Comparison of ENCODE assay signal across 21 mouse cellular contexts in the genomic region with DNA sequence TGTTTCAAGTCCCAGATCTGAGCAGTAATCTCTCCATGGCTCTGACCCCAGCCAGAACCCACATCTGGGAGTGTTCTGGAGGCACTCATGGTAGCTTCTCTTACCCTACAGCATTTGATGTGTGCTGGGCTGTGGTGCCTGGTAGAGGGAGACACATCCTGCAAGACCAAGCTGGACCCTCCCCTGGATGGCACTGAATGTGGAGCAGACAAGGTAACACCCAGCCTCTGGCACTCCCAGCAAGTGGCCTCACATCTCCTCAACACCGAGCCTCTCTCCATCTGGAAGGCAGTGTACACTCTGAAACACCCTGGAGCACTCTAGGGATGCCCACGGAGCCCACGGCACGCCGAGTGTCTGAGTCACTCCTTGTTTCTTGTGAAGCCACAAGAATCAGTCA.
DNase-seq lines count a peak whose midpoint lies in the region; ATAC-seq and TF ChIP-seq lines count a peak whose summit lies in the region.
"Had no signal": no experiment of that assay in that cellular context is flagged by ENCODE, and none has a peak within 500 bp of the region (broad histone marks: within the 10 kb centered on the region; RNA-seq: fewer than 3 reads in every experiment).

No protein-coding gene starts in this region.

- H3K9me3 ChIP-seq in embryonic facial prominence, embryonic 13.5 days: no peaks in the 10 kb centered on the region
- no peaks in the 10 kb centered on the region for H3K9me3 ChIP-seq in limb, embryonic 10.5 days (replicated peaks)
- no peaks in the 10 kb centered on the region for H3K9me3 ChIP-seq in hindbrain, postnatal 0 days (ENCODE audit: low read length)
- H3K9me3 ChIP-seq: forebrain, embryonic 13.5 days; hindbrain, embryonic 12.5 days; intestine, embryonic 15.5 days had no signal

- H3K4me2 ChIP-seq in embryonic facial prominence, embryonic 13.5 days: no peak overlapping the region
- H3K4me2 ChIP-seq in hindbrain, postnatal 0 days (ENCODE audit: low read depth, low read length): no peak overlapping the region
- H3K4me2 ChIP-seq: forebrain, embryonic 13.5 days; heart, embryonic 11.5 days; hindbrain, embryonic 12.5 days; intestine, embryonic 15.5 days had no signal

- H3K27ac ChIP-seq in embryonic facial prominence, embryonic 13.5 days: peak overlapping the region; percentile 86
- H3K27ac ChIP-seq in limb, embryonic 10.5 days: peak overlapping the region; percentile 78
- no peak overlapping the region for H3K27ac ChIP-seq in hindbrain, postnatal 0 days
- H3K27ac ChIP-seq: forebrain, embryonic 13.5 days; gastrocnemius, adult 2 months; hindbrain, embryonic 12.5 days; intestine, embryonic 15.5 days had no signal

- peak; percentile 71 for DNase-seq in heart, adult 11 months
- DNase-seq in heart, postnatal 36 days: no peak
- DNase-seq in 3134 (ENCODE audit: extremely low read depth, insufficient read length, low spot score): peak; percentile 32
- no peak for DNase-seq in limb, embryonic 10.5 days (ENCODE audit: low spot score)
- no peak for DNase-seq in cerebellum, postnatal 10 days
- DNase-seq in hindbrain, postnatal 0 days (ENCODE audit: low spot score): no peak
- DNase-seq: adrenal gland, postnatal 10 days; cerebellum, adult 11 months; cerebellum, adult 8-10 months; cerebellum, postnatal 25 days; forebrain, postnatal 0 days; gastrocnemius, adult 2 months; gastrocnemius, postnatal 25 days; kidney, adult 2 months had no signal

- WGBS in embryonic facial prominence, embryonic 13.5 days: 83% methylated on average over 5 of the region's 5 CpGs
- WGBS in limb, embryonic 10.5 days: 92% methylated on average over 5 of the region's 5 CpGs
- WGBS in hindbrain, postnatal 0 days: 93% methylated on average over 5 of the region's 5 CpGs

- no peak for TF ChIP-seq CTCF in hindbrain, postnatal 0 days (IDR thresholded peaks at IDR 0.05; ENCODE audit: low read depth)

- peaks cover 5% of the 10 kb centered on the region; the same call in 1 of the 2 replicates for H3K36me3 ChIP-seq in embryonic facial prominence, embryonic 13.5 days
- H3K36me3 ChIP-seq in limb, embryonic 10.5 days: no peaks in the 10 kb centered on the region
- H3K36me3 ChIP-seq in hindbrain, postnatal 0 days (ENCODE audit: insufficient read depth, low read length): no peaks in the 10 kb centered on the region
- H3K36me3 ChIP-seq: hindbrain, embryonic 12.5 days; intestine, embryonic 15.5 days had no signal

- H3K4me3 ChIP-seq in embryonic facial prominence, embryonic 13.5 days: no peak overlapping the region
- no peak overlapping the region for H3K4me3 ChIP-seq in limb, embryonic 10.5 days
- H3K4me3 ChIP-seq in hindbrain, postnatal 0 days (ENCODE audit: low read length): no peak overlapping the region
- H3K4me3 ChIP-seq: forebrain, embryonic 13.5 days; gastrocnemius, adult 2 months; hindbrain, embryonic 12.5 days; intestine, embryonic 15.5 days had no signal

- ATAC-seq in embryonic facial prominence, embryonic 13.5 days (ENCODE audit: insufficient number of reproducible peaks, insufficient read depth, low FRiP score, low TSS enrichment, low read depth): no peak
- no peak for ATAC-seq in megakaryocyte-erythroid progenitor cell, adult 5-6 weeks (replicated peaks; ENCODE audit: low FRiP score, low TSS enrichment, poor library complexity, severe bottlenecking)
- ATAC-seq in hindbrain, postnatal 0 days: no peak
- ATAC-seq: forebrain, embryonic 13.5 days; forebrain, postnatal 0 days; hindbrain, embryonic 16.5 days; intestine, embryonic 15.5 days had no signal

- H3K27me3 ChIP-seq in embryonic facial prominence, embryonic 13.5 days: no peaks in the 10 kb centered on the region
- no peaks in the 10 kb centered on the region for H3K27me3 ChIP-seq in limb, embryonic 10.5 days (ENCODE audit: low read depth, poor library complexity, severe bottlenecking)
- H3K27me3 ChIP-seq in hindbrain, postnatal 0 days (ENCODE audit: insufficient read depth, low read length): no peaks in the 10 kb centered on the region
- H3K27me3 ChIP-seq: forebrain, embryonic 13.5 days; hindbrain, embryonic 12.5 days; intestine, embryonic 15.5 days had no signal

- H3K9ac ChIP-seq in embryonic facial prominence, embryonic 13.5 days: no peak overlapping the region
- no peak overlapping the region for H3K9ac ChIP-seq in hindbrain, postnatal 0 days (replicated peaks; ENCODE audit: low read length)
- H3K9ac ChIP-seq: forebrain, embryonic 13.5 days; forebrain, postnatal 0 days; hindbrain, embryonic 12.5 days; intestine, embryonic 15.5 days had no signal

- H3K4me1 ChIP-seq in embryonic facial prominence, embryonic 13.5 days: peaks cover 21% of the 10 kb centered on the region
- H3K4me1 ChIP-seq in limb, embryonic 10.5 days: peaks cover 36% of the 10 kb centered on the region
- H3K4me1 ChIP-seq in hindbrain, postnatal 0 days (ENCODE audit: insufficient read depth, low read length): no peaks in the 10 kb centered on the region
- H3K4me1 ChIP-seq: forebrain, embryonic 13.5 days; intestine, embryonic 15.5 days had no signal

- intact Hi-C loops in heart, postnatal 36 days (cut with DNase I): no loop called here

Comparison
In these comparisons a context has a peak if more than half of its experiments do, and no peak if none do; other contexts are left out.
1. DNase-seq: peak in heart, adult 11 months (single experiment) and 3134 (single experiment); none in heart, postnatal 36 days (0 of 2), limb, embryonic 10.5 days (single experiment), cerebellum, postnatal 10 days (0 of 2) and hindbrain, postnatal 0 days (single experiment).